Mouse (Mus musculus) bone marrow macrophage, adult 2 months (primary cell): Measurements from ENCODE around the gene Thbd.

ENCODE experiments used
- CTCF ChIP-seq: IDR thresholded peaks from 2 replicates; pipeline ENCODE4 v1.5.1; 2012; ENCODE audit warnings: low read depth, mild to moderate bottlenecking, low read length, moderate library complexity
- POLR2A ChIP-seq: IDR thresholded peaks from 2 replicates; pipeline ENCODE4 v1.6.1; 2012; ENCODE audit warnings: mild to moderate bottlenecking, low read depth, low read length, borderline replicate concordance

DNA sequence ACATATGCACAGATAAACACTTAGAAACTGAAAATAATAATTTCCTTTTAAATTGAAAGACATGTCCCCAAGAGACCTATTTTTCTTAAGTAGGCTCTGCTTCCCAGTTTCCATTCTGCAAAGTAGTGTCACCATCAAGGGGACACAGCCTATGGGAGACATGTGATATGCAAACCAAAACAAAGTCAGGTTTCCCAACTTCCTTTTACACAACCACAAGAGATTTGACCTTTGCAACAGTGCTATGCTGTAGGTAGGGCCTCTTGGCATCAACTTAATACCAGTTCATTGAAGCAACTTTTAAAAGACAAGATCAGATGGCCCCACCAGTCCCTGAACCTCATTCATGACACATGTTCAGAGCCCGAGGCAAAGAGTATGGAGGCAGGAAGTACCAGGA lies 14.8 kb downstream of the Thbd start:
- TF ChIP-seq CTCF (no peak), POLR2A (no peak)
